Mouse (Mus musculus) hindbrain, embryonic 12.5 days (tissue): ENCODE measurements around the gene Dpf1. TPM values are rescaled to one million over a fixed set of nuclear protein-coding genes. Genes with fewer than 3 reads are reported as not detected.

ENCODE experiments used
- ATAC-seq: fragments of 200-750 bp; cut with Nextera tagmentation; 2 replicates; pipeline ENCODE4 v1.8.0; 2017; ENCODE audit warnings: moderate TSS enrichment; ENCODE audit not compliant: low FRiP score
- H3K27ac ChIP-seq: fragments of 300-500 bp; sonication (generic); 2 replicates; pipeline ENCODE4 v1.5.1; 2016; ENCODE audit warnings: mild to moderate bottlenecking
- H3K27me3 ChIP-seq: fragments of 300-500 bp; sonication (generic); 2 replicates; pipeline ENCODE4 v1.6.1; 2016; ENCODE audit warnings: mild to moderate bottlenecking
- H3K36me3 ChIP-seq: fragments of 300-500 bp; sonication (generic); 2 replicates; pipeline ENCODE4 v1.6.1; 2016; ENCODE audit warnings: mild to moderate bottlenecking
- H3K4me1 ChIP-seq: fragments of 300-500 bp; sonication (generic); 2 replicates; pipeline ENCODE4 v1.6.1; 2016
- H3K4me2 ChIP-seq: fragments of 300-500 bp; sonication (generic); replicated peaks from 2 replicates; pipeline ENCODE4 v1.6.1; 2016; ENCODE audit warnings: mild to moderate bottlenecking
- H3K4me3 ChIP-seq: fragments of 300-500 bp; sonication (generic); 2 replicates; pipeline ENCODE4 v1.5.1; 2016; ENCODE audit warnings: mild to moderate bottlenecking
- H3K9ac ChIP-seq: fragments of 300-500 bp; sonication (generic); 2 replicates; pipeline ENCODE4 v1.6.1; 2016; ENCODE audit warnings: mild to moderate bottlenecking, moderate library complexity
- H3K9me3 ChIP-seq: fragments of 300-500 bp; sonication (generic); replicated peaks from 2 replicates; pipeline ENCODE4 v1.6.1; 2016; ENCODE audit warnings: mild to moderate bottlenecking
- WGBS: fragments of 180-500 bp; shearing (Covaris S2); methylation state at CpG from one replicate; pipeline ENCODE4 v1.1.7; 2016; 5-methylcytosine and 5-hydroxymethylcytosine counted together
- polyA plus RNA-seq: library from polyadenylated mRNA; unstranded; fragments of >200 nt; fragmentation: Nextera tagmentation; extraction: Ambion mirVana; gene quantifications from 2 replicates; pipeline ENCODE4 v1.2.1, GENCODE M21; 2016

Gene Dpf1
- polyA plus RNA-seq, 1 experiment from 2014 or later = 102 TPM

GRCm38 (mm10) chr7:29279261-29279660 lies 24.5 kb upstream of the Dpf1 start:
- no peak overlapping the region for H3K27ac ChIP-seq
- H3K36me3 ChIP-seq = no peaks in the 10 kb centered on the region
- H3K9ac ChIP-seq = no peak overlapping the region
- H3K4me1 ChIP-seq = peaks cover 15% of the 10 kb centered on the region
- no peaks in the 10 kb centered on the region for H3K9me3 ChIP-seq
- no peak overlapping the region for H3K4me2 ChIP-seq
- H3K27me3 ChIP-seq = peaks cover 41% of the 10 kb centered on the region
- no peak for ATAC-seq
- H3K4me3 ChIP-seq = no peak overlapping the region

GRCm38 (mm10) chr7:29279924-29280323 lies 23.8 kb upstream of the Dpf1 start:
- no peak for ATAC-seq
- no peak overlapping the region for H3K9ac ChIP-seq
- H3K4me2 ChIP-seq = no peak overlapping the region
- no peaks in the 10 kb centered on the region for H3K9me3 ChIP-seq
- H3K36me3 ChIP-seq = no peaks in the 10 kb centered on the region
- 86% methylated on average over 8 of the region's 8 CpGs for WGBS
- peaks cover 15% of the 10 kb centered on the region for H3K4me1 ChIP-seq
- H3K4me3 ChIP-seq = no peak overlapping the region
- peaks cover 42% of the 10 kb centered on the region for H3K27me3 ChIP-seq
- H3K27ac ChIP-seq = no peak overlapping the region

GRCm38 (mm10) chr7:29280801-29281200 lies 22.9 kb upstream of the Dpf1 start:
- no peak for ATAC-seq
- Histone ChIP-seq H3K9me3 (no peaks in the 10 kb centered on the region), H3K27me3 (peaks cover 42% of the 10 kb centered on the region), H3K27ac (no peak overlapping the region), H3K9ac (peak overlapping the region; percentile 68; the same call in 1 of the 2 replicates), H3K36me3 (no peaks in the 10 kb centered on the region), H3K4me2 (peak overlapping the region; percentile 97), H3K4me3 (peak overlapping the region; percentile 56), H3K4me1 (peaks cover 15% of the 10 kb centered on the region)
- WGBS = 16% methylated on average over 13 of the region's 13 CpGs

- Histone ChIP-seq H3K36me3 (no peaks in the 10 kb centered on the region), H3K4me3 (peak within 1 kb of the TSS; percentile 56), H3K9me3 (no peaks in the 10 kb centered on the region), H3K4me1 (peaks cover 15% of the 10 kb centered on the region), H3K27ac (no peak within 1 kb of the TSS), H3K27me3 (peaks cover 42% of the 10 kb centered on the region), H3K4me2 (peak within 1 kb of the TSS; percentile 97), H3K9ac (peak within 1 kb of the TSS; percentile 68)
- under 1% methylated on average over 79 of the region's 80 CpGs for WGBS
- ATAC-seq = peak; percentile 71
These were observed 22.3 kb upstream of the Dpf1 start, which contains the start of gene Spint2 for GRCm38 (mm10) chr7:29281201-29282073. Spint2 (minus strand) TSS chr7:29281912.

- H3K4me1 ChIP-seq = peaks cover 15% of the 10 kb centered on the region
- H3K36me3 ChIP-seq = no peaks in the 10 kb centered on the region
- H3K27me3 ChIP-seq = peaks cover 42% of the 10 kb centered on the region
- 12% methylated on average over 21 of the region's 21 CpGs for WGBS
- H3K4me3 ChIP-seq = peak overlapping the region; percentile 56
- no peak for ATAC-seq
- H3K27ac ChIP-seq = no peak overlapping the region
- H3K4me2 ChIP-seq = peak overlapping the region; percentile 97
- H3K9ac ChIP-seq = peak overlapping the region; percentile 68
- no peaks in the 10 kb centered on the region for H3K9me3 ChIP-seq
These were observed 21.6 kb upstream of the Dpf1 start for GRCm38 (mm10) chr7:29282074-29282554.

DNA sequence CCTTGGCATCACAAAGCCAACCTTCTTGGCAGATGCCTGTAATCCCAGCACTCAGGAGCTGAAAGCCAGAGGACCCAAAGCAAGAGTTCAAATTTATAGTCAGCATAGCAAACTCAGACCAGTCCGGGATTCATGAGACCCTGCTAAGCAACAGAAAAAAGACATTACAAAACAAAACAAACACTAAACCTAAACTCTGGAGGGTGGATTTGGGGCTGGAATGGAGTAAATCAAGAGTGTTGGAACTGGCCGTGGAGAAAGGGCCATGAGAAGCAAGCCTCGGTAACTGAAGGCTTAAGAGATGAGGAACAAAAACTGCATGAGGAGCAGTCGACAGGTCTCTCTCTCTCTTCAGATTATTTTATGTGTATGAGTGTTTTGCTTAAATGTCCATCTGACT lies 19.9 kb upstream of the Dpf1 start:
- H3K27me3 ChIP-seq = peaks cover 46% of the 10 kb centered on the region
- H3K9ac ChIP-seq = no peak overlapping the region
- no peak overlapping the region for H3K4me2 ChIP-seq
- no peak overlapping the region for H3K4me3 ChIP-seq
- WGBS = 92% methylated on average over 4 of the region's 4 CpGs
- no peak overlapping the region for H3K27ac ChIP-seq
- ATAC-seq = no peak
- no peaks in the 10 kb centered on the region for H3K36me3 ChIP-seq
- H3K9me3 ChIP-seq = no peaks in the 10 kb centered on the region
- peaks cover 17% of the 10 kb centered on the region for H3K4me1 ChIP-seq

- ATAC-seq = no peak
- Histone ChIP-seq H3K4me1 (peaks cover 23% of the 10 kb centered on the region), H3K9ac (no peak overlapping the region), H3K4me3 (no peak overlapping the region), H3K9me3 (no peaks in the 10 kb centered on the region), H3K36me3 (no peaks in the 10 kb centered on the region), H3K27ac (no peak overlapping the region), H3K27me3 (peaks cover 43% of the 10 kb centered on the region), H3K4me2 (no peak overlapping the region)
- WGBS = 94% methylated on average over 6 of the region's 6 CpGs
These were observed 19.2 kb upstream of the Dpf1 start for GRCm38 (mm10) chr7:29284523-29284922.

- WGBS = 85% methylated on average over 7 of the region's 7 CpGs
- Histone ChIP-seq H3K4me2 (no peak overlapping the region), H3K36me3 (no peaks in the 10 kb centered on the region), H3K4me3 (no peak overlapping the region), H3K9me3 (no peaks in the 10 kb centered on the region), H3K9ac (no peak overlapping the region), H3K27ac (no peak overlapping the region), H3K4me1 (peaks cover 32% of the 10 kb centered on the region), H3K27me3 (peaks cover 22% of the 10 kb centered on the region)
- ATAC-seq = no peak
These were observed 16.3 kb upstream of the Dpf1 start for GRCm38 (mm10) chr7:29287481-29287880.

DNA sequence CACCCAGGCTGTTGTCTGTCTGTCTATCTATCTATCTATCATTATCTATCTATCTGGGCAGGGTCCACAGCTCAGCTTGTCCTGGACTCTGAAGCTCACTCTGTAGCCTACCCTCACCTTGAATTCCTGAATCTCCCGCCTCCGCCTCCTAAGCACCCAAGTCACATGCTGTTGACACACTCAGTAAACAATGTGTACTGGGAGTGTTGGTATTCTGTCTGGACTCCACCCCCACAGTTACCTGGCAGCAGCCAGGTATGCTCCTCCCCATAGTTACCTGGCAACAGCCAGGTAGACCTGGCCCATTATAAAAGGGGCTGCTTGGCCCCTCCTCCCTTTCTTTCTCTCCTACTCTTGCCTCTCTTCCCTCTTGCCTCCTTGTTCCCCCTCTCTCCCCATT lies 15.7 kb upstream of the Dpf1 start:
- H3K27me3 ChIP-seq = peaks cover 18% of the 10 kb centered on the region
- H3K27ac ChIP-seq = no peak overlapping the region
- no peaks in the 10 kb centered on the region for H3K9me3 ChIP-seq
- no peak overlapping the region for H3K9ac ChIP-seq
- no peak for ATAC-seq
- no peaks in the 10 kb centered on the region for H3K36me3 ChIP-seq
- peaks cover 38% of the 10 kb centered on the region for H3K4me1 ChIP-seq
- 97% methylated on average over 2 of the region's 2 CpGs for WGBS
- no peak overlapping the region for H3K4me3 ChIP-seq
- H3K4me2 ChIP-seq = no peak overlapping the region

GRCm38 (mm10) chr7:29288942-29289638 lies 14.7 kb upstream of the Dpf1 start, which contains the start of gene Ppp1r14a:
Ppp1r14a (plus strand) TSS chr7:29289308.
- peak within 1 kb of the TSS; percentile 54 for H3K4me3 ChIP-seq
- peak within 1 kb of the TSS; percentile 48 for H3K27ac ChIP-seq
- ATAC-seq = no peak
- H3K4me1 ChIP-seq = peaks cover 47% of the 10 kb centered on the region
- H3K9ac ChIP-seq = peak within 1 kb of the TSS; percentile 65
- no peaks in the 10 kb centered on the region for H3K36me3 ChIP-seq
- no peaks in the 10 kb centered on the region for H3K9me3 ChIP-seq
- 1% methylated on average over 55 of the region's 59 CpGs for WGBS
- H3K4me2 ChIP-seq = peak within 1 kb of the TSS; percentile 94
- peaks cover 13% of the 10 kb centered on the region for H3K27me3 ChIP-seq

GRCm38 (mm10) chr7:29289856-29290255 lies 13.9 kb upstream of the Dpf1 start:
- ATAC-seq = no peak
- peaks cover 11% of the 10 kb centered on the region; the same call in 1 of the 2 replicates for H3K27me3 ChIP-seq
- peak overlapping the region; percentile 65; the same call in 1 of the 2 replicates for H3K9ac ChIP-seq
- H3K4me3 ChIP-seq = peak overlapping the region; percentile 54
- H3K9me3 ChIP-seq = no peaks in the 10 kb centered on the region
- H3K36me3 ChIP-seq = no peaks in the 10 kb centered on the region
- H3K4me1 ChIP-seq = peaks cover 50% of the 10 kb centered on the region
- WGBS = 77% methylated on average over 6 of the region's 6 CpGs
- peak overlapping the region; percentile 48; the same call in 1 of the 2 replicates for H3K27ac ChIP-seq
- H3K4me2 ChIP-seq = peak overlapping the region; percentile 94
